Mouse (Mus musculus): ENCODE measurements at regions not wholly inside any gene's neighbourhood (a gene's known extent, or its start where the extent isn't known, plus 50 kb on each side); places are given as distances from the start of the nearest gene placed in this dataset.

- DNase-seq: no peak
- Histone ChIP-seq H3K4me1 (replicated peaks; ENCODE audit: control insufficient read depth, insufficient read depth, low read length) (no peaks in the 10 kb centered on the region), H3K27me3 (ENCODE audit: control insufficient read depth, insufficient read depth, low read length) (no peaks in the 10 kb centered on the region), H3K4me3 (ENCODE audit: control insufficient read depth, insufficient read depth, low read length) (no peak overlapping the region), H3K36me3 (ENCODE audit: control insufficient read depth, insufficient read depth, low read length) (no peaks in the 10 kb centered on the region), H3K27ac (ENCODE audit: control insufficient read depth, insufficient read depth, low read length) (no peak overlapping the region)
- no peak for TF ChIP-seq CTCF (IDR thresholded peaks at IDR 0.05; ENCODE audit: borderline replicate concordance, control insufficient read depth, extremely low read depth, insufficient read depth, low read length, poor library complexity)
- no peak for TF ChIP-seq POLR2A (IDR thresholded peaks at IDR 0.05; ENCODE audit: control insufficient read depth, extremely low read depth, insufficient read depth, low read length, poor library complexity)
- 87% methylated on average over 3 of the region's 3 CpGs for WGBS
Measured at GRCm38 (mm10) chrX:139392777-139393176, 59.3 kb downstream of the Trap1a start.

GRCm38 (mm10) chrX:139416701-139417100 lies 63.5 kb upstream of the D330045A20Rik start:
- DNase-seq: peak; percentile 33
- H3K36me3 ChIP-seq (ENCODE audit: control insufficient read depth, insufficient read depth, low read length): no peaks in the 10 kb centered on the region
- no peak overlapping the region for H3K4me3 ChIP-seq (ENCODE audit: control insufficient read depth, insufficient read depth, low read length)
- H3K4me1 ChIP-seq (replicated peaks; ENCODE audit: control insufficient read depth, insufficient read depth, low read length): no peaks in the 10 kb centered on the region
- TF ChIP-seq CTCF (IDR thresholded peaks at IDR 0.05; ENCODE audit: borderline replicate concordance, control insufficient read depth, extremely low read depth, insufficient read depth, low read length, poor library complexity) (no peak), POLR2A (IDR thresholded peaks at IDR 0.05; ENCODE audit: control insufficient read depth, extremely low read depth, insufficient read depth, low read length, poor library complexity) (no peak)
- no peaks in the 10 kb centered on the region for H3K27me3 ChIP-seq (ENCODE audit: control insufficient read depth, insufficient read depth, low read length)
- 27% methylated on average over 6 of the region's 6 CpGs for WGBS
- no peak overlapping the region for H3K27ac ChIP-seq (ENCODE audit: control insufficient read depth, insufficient read depth, low read length)

GRCm38 (mm10) chrX:139419867-139420266 lies 60.3 kb upstream of the D330045A20Rik start:
- TF ChIP-seq POLR2A (IDR thresholded peaks at IDR 0.05; ENCODE audit: control insufficient read depth, extremely low read depth, insufficient read depth, low read length, poor library complexity): no peak
- no peak for TF ChIP-seq CTCF (IDR thresholded peaks at IDR 0.05; ENCODE audit: borderline replicate concordance, control insufficient read depth, extremely low read depth, insufficient read depth, low read length, poor library complexity)
- H3K27me3 ChIP-seq (ENCODE audit: control insufficient read depth, insufficient read depth, low read length): no peaks in the 10 kb centered on the region
- no peaks in the 10 kb centered on the region for H3K36me3 ChIP-seq (ENCODE audit: control insufficient read depth, insufficient read depth, low read length)
- WGBS: 95% methylated on average over 6 of the region's 6 CpGs
- no peaks in the 10 kb centered on the region for H3K4me1 ChIP-seq (replicated peaks; ENCODE audit: control insufficient read depth, insufficient read depth, low read length)
- DNase-seq: no peak
- H3K27ac ChIP-seq (ENCODE audit: control insufficient read depth, insufficient read depth, low read length): no peak overlapping the region
- H3K4me3 ChIP-seq (ENCODE audit: control insufficient read depth, insufficient read depth, low read length): no peak overlapping the region

- H3K27me3 ChIP-seq (ENCODE audit: control insufficient read depth, insufficient read depth, low read length): no peaks in the 10 kb centered on the region
- WGBS: 96% methylated on average over 1 of the region's 1 CpGs
- DNase-seq: no peak
Measured at GRCm38 (mm10) chrX:139424307-139424706, 55.9 kb upstream of the D330045A20Rik start.

More at GRCm38 (mm10) chrX:139424307-139424706, 55.9 kb upstream of the D330045A20Rik start:
- no peaks in the 10 kb centered on the region for H3K36me3 ChIP-seq (ENCODE audit: control insufficient read depth, insufficient read depth, low read length)
- TF ChIP-seq POLR2A (IDR thresholded peaks at IDR 0.05; ENCODE audit: control insufficient read depth, extremely low read depth, insufficient read depth, low read length, poor library complexity): no peak
- no peak for TF ChIP-seq CTCF (IDR thresholded peaks at IDR 0.05; ENCODE audit: borderline replicate concordance, control insufficient read depth, extremely low read depth, insufficient read depth, low read length, poor library complexity)
- H3K4me1 ChIP-seq (replicated peaks; ENCODE audit: control insufficient read depth, insufficient read depth, low read length): no peaks in the 10 kb centered on the region
- H3K4me3 ChIP-seq (ENCODE audit: control insufficient read depth, insufficient read depth, low read length): no peak overlapping the region
- no peak overlapping the region for H3K27ac ChIP-seq (ENCODE audit: control insufficient read depth, insufficient read depth, low read length)
